Mouse (Mus musculus): ENCODE measurements around the gene Slc25a10.

Slc25a10 gene

GRCm38 (mm10) chr11:120539285-120540014 lies 47.8 kb downstream of the Slc25a10 start:
- peak; percentile 51 to 67 for DNase-seq (ENCODE audit: low spot score in 2 of 2)

GRCm38 (mm10) chr11:120541907-120542306 lies 50.3 kb downstream of the Slc25a10 start:
- no peak for DNase-seq (ENCODE audit: low spot score in 2 of 2)

- no peak for DNase-seq (ENCODE audit: low spot score in 2 of 2)
Measured at GRCm38 (mm10) chr11:120542376-120542775, 50.7 kb downstream of the Slc25a10 start.

- no peak for DNase-seq (ENCODE audit: low spot score in 2 of 2)
Measured at GRCm38 (mm10) chr11:120545964-120546363, 54.3 kb downstream of the Slc25a10 start.

- DNase-seq (ENCODE audit: low spot score in 2 of 2): no peak
Measured at GRCm38 (mm10) chr11:120547469-120547868, 55.8 kb downstream of the Slc25a10 start.

- no peak for DNase-seq (ENCODE audit: low spot score in 2 of 2)
Measured at GRCm38 (mm10) chr11:120548214-120548613, 56.6 kb downstream of the Slc25a10 start.

- no peak for DNase-seq (ENCODE audit: low spot score in 2 of 2)
Measured at GRCm38 (mm10) chr11:120548786-120549167, 57.1 kb downstream of the Slc25a10 start.

Data from urinary bladder, postnatal 36 days (tissue).